Comparison of ENCODE assay signal across 24 mouse cellular contexts in the genomic region with DNA sequence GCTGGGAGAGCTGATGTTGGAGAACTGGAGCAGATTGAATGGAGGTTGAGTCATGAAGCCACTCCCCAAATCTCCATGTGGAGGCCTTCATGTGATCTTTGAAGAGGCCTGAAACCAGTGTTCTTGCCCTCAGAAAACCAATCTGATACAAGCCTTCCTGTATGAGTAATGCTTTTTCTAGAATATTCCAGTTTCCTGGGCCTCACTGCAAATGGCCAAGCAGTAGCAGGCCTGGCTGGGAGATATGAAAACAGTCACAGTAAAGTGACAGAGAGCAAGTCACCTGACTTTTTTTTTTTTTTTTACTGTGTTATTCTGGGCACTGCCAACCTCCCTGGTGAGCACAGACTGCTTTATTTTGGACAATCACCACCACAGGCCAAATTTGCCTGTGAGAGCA.
A peak's percentile ranks its signal among the peaks of the same experiment; 100 is the strongest.
DNase-seq lines count a peak whose midpoint lies in the region; ATAC-seq and TF ChIP-seq lines count a peak whose summit lies in the region.
"Had no signal": no experiment of that assay in that cellular context is flagged by ENCODE, and none has a peak within 500 bp of the region (broad histone marks: within the 10 kb centered on the region; RNA-seq: fewer than 3 reads in every experiment).

No protein-coding gene starts in this region.

- no peaks in the 10 kb centered on the region; the same call in 1 of the 2 replicates for H3K4me1 ChIP-seq in heart, adult 2 months (ENCODE audit: control insufficient read depth, insufficient read depth, low read length)
- 0 out of 2 replicates have a peak, but pooled peaks cover 2% of the 10 kb centered on the region for H3K4me1 ChIP-seq in heart, embryonic 12.5 days (replicated peaks)
- H3K4me1 ChIP-seq: embryonic facial prominence, embryonic 10.5 days; forebrain, embryonic 15.5 days; limb, embryonic 15.5 days; lung, embryonic 15.5 days had no signal

- no peaks in the 10 kb centered on the region for H3K79me2 ChIP-seq in heart, adult 2 months (replicated peaks; ENCODE audit: control insufficient read depth, insufficient read depth, low read length)

- H3K4me3 ChIP-seq in heart, adult 2 months: no peak overlapping the region
- no peak overlapping the region for H3K4me3 ChIP-seq in heart, embryonic 12.5 days
- H3K4me3 ChIP-seq: embryonic facial prominence, embryonic 10.5 days; forebrain, embryonic 15.5 days; heart, embryonic 13.5 days; layer of hippocampus, adult 2 months; limb, embryonic 15.5 days; lung, embryonic 15.5 days had no signal

- no peak overlapping the region for H3K4me2 ChIP-seq in heart, embryonic 12.5 days
- H3K4me2 ChIP-seq: forebrain, embryonic 15.5 days; heart, embryonic 13.5 days; hindbrain, embryonic 14.5 days; limb, embryonic 15.5 days; lung, embryonic 15.5 days had no signal

- no peak for TF ChIP-seq POLR2A in heart, adult 2 months (IDR thresholded peaks at IDR 0.05; ENCODE audit: insufficient read depth, low read depth, low read length)

- H3K27me3 ChIP-seq in heart, adult 2 months (ENCODE audit: control insufficient read depth, insufficient read depth, low read length): no peaks in the 10 kb centered on the region; the same call in 1 of the 2 replicates
- no peaks in the 10 kb centered on the region for H3K27me3 ChIP-seq in heart, embryonic 12.5 days (replicated peaks)
- H3K27me3 ChIP-seq: forebrain, embryonic 15.5 days; heart, embryonic 13.5 days; limb, embryonic 15.5 days; lung, embryonic 15.5 days had no signal

- no peak overlapping the region for H3K9ac ChIP-seq in heart, adult 2 months (ENCODE audit: low read depth, low read length)
- no peak overlapping the region for H3K9ac ChIP-seq in heart, embryonic 12.5 days
- H3K9ac ChIP-seq: forebrain, embryonic 15.5 days; heart, embryonic 13.5 days; hindbrain, embryonic 14.5 days; limb, embryonic 15.5 days; liver, embryonic 14.5 days; lung, embryonic 15.5 days had no signal

- TF ChIP-seq CTCF in heart, adult 2 months (IDR thresholded peaks at IDR 0.05): no peak

- no peak for TF ChIP-seq EP300 in heart, adult 2 months (IDR thresholded peaks at IDR 0.05; ENCODE audit: insufficient read depth, low read depth, low read length)

- H3K27ac ChIP-seq in heart, adult 2 months: peak overlapping the region; percentile 36
- H3K27ac ChIP-seq in heart, embryonic 12.5 days (ENCODE audit: poor library complexity, severe bottlenecking): no peak overlapping the region
- H3K27ac ChIP-seq: embryonic facial prominence, embryonic 10.5 days; forebrain, embryonic 15.5 days; heart, embryonic 13.5 days; hindbrain, embryonic 14.5 days; layer of hippocampus, adult 2 months; limb, embryonic 15.5 days; liver, embryonic 14.5 days; lung, embryonic 15.5 days had no signal

- ATAC-seq in heart, embryonic 12.5 days (ENCODE audit: insufficient number of reproducible peaks, low FRiP score): no peak
- ATAC-seq: forebrain, embryonic 15.5 days had no signal

- DNase-seq in heart, adult 2 months: no peak
- peak; percentile 90 for DNase-seq in brain, adult 2 months (ENCODE audit: low read depth, low spot score)
- peak; percentile 80 for DNase-seq in cerebellum, adult 9-10 months
- DNase-seq in layer of hippocampus, adult 11-12 months (ENCODE audit: low spot score): no peak
- no peak for DNase-seq in left cerebral cortex, adult 8-10 months (ENCODE audit: low spot score in 2 of 2)
- DNase-seq in kidney, adult 8-10 months: no peak
- DNase-seq: adrenal gland, postnatal 14 days; B cell, adult 2 months; heart, postnatal 4 days; kidney, adult 9 months; kidney, postnatal 14 days; layer of hippocampus, postnatal 36 days; lung, postnatal 4 days; midbrain, embryonic 14.5 days; right cerebral cortex, postnatal 14 days had no signal

- intact Hi-C loops in heart, adult 2 months (cut with DNase I): no loop called here

- peaks cover 7% of the 10 kb centered on the region; the same call in 1 of the 2 replicates for H3K9me3 ChIP-seq in heart, embryonic 12.5 days (replicated peaks)
- H3K9me3 ChIP-seq: embryonic facial prominence, embryonic 10.5 days; forebrain, embryonic 15.5 days; limb, embryonic 15.5 days; lung, embryonic 15.5 days had no signal

- no peaks in the 10 kb centered on the region for H3K36me3 ChIP-seq in heart, adult 2 months (ENCODE audit: control insufficient read depth, insufficient read depth, low read length)
- no peaks in the 10 kb centered on the region for H3K36me3 ChIP-seq in heart, embryonic 12.5 days
- H3K36me3 ChIP-seq: embryonic facial prominence, embryonic 10.5 days; forebrain, embryonic 15.5 days; heart, embryonic 13.5 days; limb, embryonic 15.5 days; lung, embryonic 15.5 days had no signal

Comparison
In these comparisons a context has a peak if more than half of its experiments do, and no peak if none do; other contexts are left out.
1. DNase-seq: peak in brain, adult 2 months (single experiment) and cerebellum, adult 9-10 months (single experiment); none in heart, adult 2 months (0 of 2), layer of hippocampus, adult 11-12 months (single experiment), left cerebral cortex, adult 8-10 months (0 of 2) and kidney, adult 8-10 months (0 of 2).